23 mouse cellular contexts compared by ENCODE assay signal in the genomic region with DNA sequence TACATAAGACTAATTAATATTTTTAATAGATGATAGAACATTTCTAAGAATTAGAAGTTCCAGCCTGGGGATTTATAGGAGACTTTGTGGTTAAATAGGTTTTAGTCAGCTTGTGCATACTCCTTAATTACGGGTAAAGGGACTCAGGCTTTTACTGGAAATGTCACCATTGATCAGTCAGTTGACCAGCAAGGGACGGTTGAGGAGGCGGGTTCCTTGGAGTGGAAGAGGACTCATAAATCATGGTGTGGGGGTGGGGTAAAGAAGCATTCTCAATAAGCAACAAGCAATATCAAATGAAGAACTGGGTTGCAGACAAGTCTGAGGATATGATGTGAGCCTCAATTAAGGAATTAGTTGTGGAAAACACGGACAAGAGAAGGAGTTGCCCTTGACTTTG.
"Had no signal": no experiment of that assay in that cellular context is flagged by ENCODE, and none has a peak within 500 bp of the region (broad histone marks: within the 10 kb centered on the region; RNA-seq: fewer than 3 reads in every experiment).

No protein-coding gene starts in this region.

- DNase-seq: gastrocnemius, postnatal 14 days; gastrocnemius, postnatal 36 days; heart, adult 18-20 months; heart, postnatal 14 days; heart, postnatal 36 days; kidney, adult 11 months; kidney, adult 2 months; kidney, postnatal 10 days; kidney, postnatal 25 days; kidney, postnatal 4 days; layer of hippocampus, adult 9-11 months; layer of hippocampus, postnatal 36 days; left cerebral cortex, postnatal 4 days had no signal

- H3K27ac ChIP-seq: heart, embryonic 13.5 days; heart, embryonic 15.5 days; hindbrain, embryonic 13.5 days; hindbrain, embryonic 15.5 days; hindbrain, postnatal 0 days; limb, embryonic 13.5 days; limb, embryonic 15.5 days; liver, embryonic 12.5 days; liver, embryonic 14.5 days had no signal

- H3K27me3 ChIP-seq: heart, embryonic 13.5 days; heart, embryonic 15.5 days; hindbrain, embryonic 13.5 days; hindbrain, embryonic 15.5 days; limb, embryonic 13.5 days; limb, embryonic 15.5 days; liver, embryonic 12.5 days had no signal

- H3K9me3 ChIP-seq: heart, embryonic 13.5 days; heart, embryonic 15.5 days; hindbrain, embryonic 13.5 days; hindbrain, embryonic 15.5 days; limb, embryonic 13.5 days; limb, embryonic 15.5 days; liver, embryonic 12.5 days had no signal

- ATAC-seq: hindbrain, postnatal 0 days; intestine, embryonic 16.5 days; liver, embryonic 12.5 days had no signal

- H3K4me1 ChIP-seq: heart, embryonic 13.5 days; heart, embryonic 15.5 days; liver, embryonic 12.5 days had no signal

- H3K36me3 ChIP-seq: heart, embryonic 13.5 days; heart, embryonic 15.5 days; hindbrain, embryonic 13.5 days; hindbrain, embryonic 15.5 days; limb, embryonic 13.5 days; limb, embryonic 15.5 days; liver, embryonic 12.5 days had no signal

- H3K4me3 ChIP-seq: heart, embryonic 13.5 days; heart, embryonic 15.5 days; hindbrain, embryonic 13.5 days; hindbrain, embryonic 15.5 days; limb, embryonic 13.5 days; limb, embryonic 15.5 days; liver, embryonic 12.5 days had no signal
